Mouse (Mus musculus) left cerebral cortex, postnatal 10 days (tissue): ENCODE measurements at regions not wholly inside any gene's neighbourhood (a gene's known extent, or its start where the extent isn't known, plus 50 kb on each side); places are given as distances from the start of the nearest gene placed in this dataset.
"Not testable (repeated sequence)": the region's sequence is repeated elsewhere in the genome, so short reads cannot be mapped to it uniquely, and the experiment has no call there.

Source experiments
- DNase-seq, 2 experiments: peaks; one replicate each; pipeline ENCODE4 v3.0.0; 2021 to 2022; ENCODE audit warnings: low spot score in 2 of 2, mixed read lengths in 1 of 2; ENCODE audit errors: extremely low spot score in 1 of 2
- intact Hi-C: fragments of 180-260 bp; cut with DNase I; formaldehyde crosslinking; loops from one replicate; pipeline ENCODE4 v1.15.1; 2025

DNA sequence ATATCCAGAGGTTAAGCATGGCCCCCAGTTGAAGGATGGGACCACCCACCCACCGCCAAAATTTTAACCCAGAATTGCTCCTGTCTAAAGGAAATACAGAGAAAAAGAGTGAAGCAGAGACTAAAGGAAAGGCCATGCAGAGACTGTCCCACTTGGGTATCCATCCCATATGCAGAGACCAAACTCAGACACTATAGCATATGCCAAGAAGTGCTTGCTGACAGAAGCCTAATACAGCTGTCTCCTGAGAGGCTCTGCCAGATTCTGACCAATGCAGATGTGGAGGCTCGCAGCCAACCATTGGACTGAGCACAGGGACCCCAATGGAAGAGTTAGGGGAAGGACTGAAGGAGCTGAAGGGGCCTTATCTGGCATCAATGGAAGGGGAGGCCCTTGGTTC lies 206.2 kb upstream of the Fbxl7 start:
- intact Hi-C loops, DNase-seq: not testable (repeated sequence)

DNA sequence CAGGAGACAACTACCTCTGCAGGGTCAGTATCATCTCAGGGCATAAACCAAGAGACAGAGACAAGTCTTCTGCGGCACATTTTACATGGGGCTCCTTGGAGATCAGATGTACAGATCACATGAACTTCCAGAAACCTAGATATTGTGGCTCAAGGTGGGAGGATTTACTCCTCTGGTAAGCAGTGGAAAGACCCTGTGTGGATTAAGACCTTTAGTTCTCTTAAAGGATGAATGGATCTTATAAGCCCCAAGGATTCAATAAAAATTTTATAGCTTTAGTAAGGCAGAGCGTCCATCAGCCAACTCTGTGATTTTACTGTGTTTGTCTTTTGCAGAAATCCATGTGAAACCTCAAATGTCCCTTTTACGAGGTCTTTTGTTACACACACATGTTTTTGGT lies 213.8 kb upstream of the Fbxl7 start:
- no peak for DNase-seq
- intact Hi-C loops = no loop called here

DNA sequence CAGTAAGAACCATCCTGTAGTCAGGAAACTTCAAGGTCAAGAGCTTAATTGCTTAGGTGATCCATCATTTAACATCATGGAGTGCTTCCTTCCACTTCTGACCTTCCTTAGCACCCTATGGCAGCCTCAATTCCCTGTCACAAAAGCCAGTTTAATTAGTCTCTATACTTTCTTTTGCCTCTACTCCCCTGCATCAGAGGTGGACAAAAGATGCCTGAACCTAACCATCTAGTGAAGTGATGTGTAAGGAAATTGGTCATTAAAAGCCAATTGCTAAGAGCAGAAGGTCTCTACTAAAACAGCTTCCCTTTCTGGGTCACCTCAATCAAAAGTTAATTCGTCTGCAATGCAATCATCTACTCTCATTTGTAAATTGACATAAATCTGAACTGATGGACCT lies 234.3 kb upstream of the Fbxl7 start:
- intact Hi-C loops = no loop called here
- DNase-seq = no peak

DNA sequence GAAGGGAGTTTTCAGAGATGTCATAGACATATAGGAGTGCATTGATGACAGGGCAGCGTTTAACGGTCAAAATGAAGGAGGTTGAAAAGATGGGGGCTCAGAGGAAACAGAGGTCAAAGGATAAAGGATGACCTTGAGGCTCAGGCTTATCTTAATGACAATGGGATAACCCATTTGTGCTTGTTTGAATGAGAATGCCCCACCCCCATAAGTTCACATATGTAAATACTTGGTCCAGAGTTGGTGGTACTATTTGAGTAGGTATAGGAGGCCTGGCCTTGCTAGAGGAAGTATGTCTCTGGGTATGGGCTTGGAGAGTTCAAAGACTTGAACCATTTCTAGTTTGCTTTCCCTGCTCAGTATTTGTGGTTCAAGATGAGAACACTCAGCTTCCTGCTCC lies 237.4 kb upstream of the Fbxl7 start:
- intact Hi-C loops = no loop called here
- no peak for DNase-seq

DNA sequence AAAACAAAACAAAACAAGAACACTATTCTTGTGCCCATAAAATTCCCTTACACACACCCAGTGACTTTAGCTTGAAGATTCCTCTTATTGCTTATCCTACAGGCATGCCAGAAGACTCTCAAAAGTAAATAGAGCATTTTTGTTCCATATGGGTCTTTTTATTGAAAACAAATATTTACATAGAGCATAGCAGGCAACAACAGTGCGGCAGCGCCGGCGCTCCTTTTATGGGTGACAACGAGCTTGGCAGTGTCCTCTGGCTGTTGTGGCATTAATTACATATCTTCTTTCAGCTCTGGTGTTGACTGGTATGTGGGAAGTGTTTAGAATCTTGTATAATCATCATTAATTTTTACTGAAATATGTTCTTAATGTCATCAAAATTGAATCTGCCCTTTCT lies 242.2 kb upstream of the Fbxl7 start:
- no peak for DNase-seq
- intact Hi-C loops = no loop called here

DNA sequence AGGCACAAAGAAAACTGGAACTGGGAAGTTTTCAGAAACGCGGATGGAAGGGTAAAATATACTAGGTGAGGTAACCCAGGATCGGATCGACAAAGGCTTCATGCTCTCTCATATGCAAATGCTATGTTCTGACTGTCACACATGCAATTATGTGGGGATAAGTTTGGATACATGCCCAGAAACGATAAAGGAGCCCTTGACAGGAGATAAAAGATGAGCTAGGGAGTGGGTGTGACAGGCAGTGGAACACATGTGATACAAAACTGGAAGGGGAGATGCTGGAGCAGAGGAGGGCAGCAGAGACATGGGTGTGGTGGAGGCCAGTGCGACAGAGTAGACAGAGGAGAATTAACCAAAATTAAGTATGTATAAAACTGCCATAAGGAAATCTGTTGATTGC lies 250.5 kb upstream of the Fbxl7 start:
- DNase-seq = no peak

DNA sequence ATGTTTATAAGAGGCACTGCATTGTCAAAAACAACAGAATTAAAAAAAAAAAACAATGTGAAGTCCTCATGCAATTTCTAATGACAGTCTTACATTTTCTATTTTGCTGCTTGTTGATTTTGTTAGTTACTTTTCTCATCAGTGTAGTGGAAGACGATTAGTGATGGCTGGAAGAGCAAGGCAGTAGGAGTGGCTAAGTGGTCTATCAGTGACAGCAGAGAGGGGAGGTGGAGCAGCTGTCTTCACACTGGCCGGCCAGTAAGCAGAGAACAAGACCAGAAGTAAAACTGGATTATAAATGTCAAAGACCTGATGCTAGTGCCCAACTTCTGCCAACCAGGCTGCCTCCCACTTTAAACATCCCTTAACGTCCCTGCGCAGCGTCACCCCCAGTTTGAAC lies 265.6 kb upstream of the Fbxl7 start:
- no peak for DNase-seq
- intact Hi-C loops = no loop called here

More for the DNA sequence above, 250.5 kb upstream of the Fbxl7 start:
- intact Hi-C loops = no loop called here

DNA sequence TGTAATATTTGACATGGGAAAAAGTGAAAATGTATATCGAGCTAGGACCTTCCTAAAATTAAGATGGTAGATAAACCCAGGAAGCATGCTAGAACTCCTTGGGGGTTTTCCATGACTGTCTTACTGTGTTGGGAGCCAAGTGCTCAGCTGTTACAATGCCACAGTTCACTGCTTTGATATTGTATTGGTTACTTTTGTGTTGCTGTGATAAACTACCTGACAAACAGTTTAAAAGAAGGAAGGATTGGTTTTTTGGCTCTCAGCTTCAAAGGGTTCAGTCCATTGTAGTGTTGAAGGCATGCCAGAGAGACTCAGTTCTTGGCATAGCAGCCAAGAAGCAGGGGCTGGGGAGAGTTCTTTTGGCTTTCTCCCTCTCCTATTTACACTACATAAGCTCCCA lies 272.1 kb upstream of the Fbxl7 start:
- intact Hi-C loops = no loop called here
- DNase-seq = no peak

DNA sequence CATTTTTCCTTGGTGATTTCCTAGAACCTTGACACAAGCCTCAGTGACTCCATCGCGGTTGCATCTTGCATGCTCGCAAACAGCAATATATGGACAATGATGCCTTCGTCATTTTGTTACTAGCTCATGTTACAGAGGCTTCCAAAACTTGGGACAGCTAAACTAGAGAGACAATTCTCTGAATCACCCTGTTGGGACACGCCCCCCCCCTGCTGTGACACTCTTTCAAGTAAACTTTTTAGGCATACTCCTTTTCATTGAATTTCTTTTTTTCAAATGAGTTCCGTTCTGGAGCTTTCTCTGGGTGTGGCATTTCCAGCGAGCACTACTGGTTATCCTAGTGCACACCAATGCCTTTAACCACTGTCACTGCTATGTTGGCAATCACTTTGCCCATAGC lies 274.5 kb upstream of the Fbxl7 start:
- intact Hi-C loops = no loop called here
- DNase-seq = no peak

DNA sequence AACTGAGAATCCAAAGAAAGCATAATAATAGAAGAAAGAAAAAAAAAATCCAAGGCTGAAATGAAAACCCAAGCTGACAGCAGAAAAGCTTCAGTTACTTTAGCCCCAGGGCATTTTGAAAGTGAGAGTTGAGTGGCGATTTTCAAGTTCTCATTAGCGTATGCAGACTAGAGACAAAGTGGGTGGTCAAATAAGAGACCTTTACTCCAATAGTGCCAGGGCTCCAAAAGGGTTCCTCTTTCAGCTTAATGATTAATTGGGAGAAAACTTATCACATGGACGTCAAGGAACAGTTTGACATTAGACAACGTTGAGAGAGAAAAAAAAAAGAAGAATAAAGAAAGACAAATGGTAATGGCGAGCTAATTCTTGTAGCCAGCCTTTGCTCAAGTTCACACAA lies 278.1 kb upstream of the Fbxl7 start:
- no peak for DNase-seq
- intact Hi-C loops = no loop called here

DNA sequence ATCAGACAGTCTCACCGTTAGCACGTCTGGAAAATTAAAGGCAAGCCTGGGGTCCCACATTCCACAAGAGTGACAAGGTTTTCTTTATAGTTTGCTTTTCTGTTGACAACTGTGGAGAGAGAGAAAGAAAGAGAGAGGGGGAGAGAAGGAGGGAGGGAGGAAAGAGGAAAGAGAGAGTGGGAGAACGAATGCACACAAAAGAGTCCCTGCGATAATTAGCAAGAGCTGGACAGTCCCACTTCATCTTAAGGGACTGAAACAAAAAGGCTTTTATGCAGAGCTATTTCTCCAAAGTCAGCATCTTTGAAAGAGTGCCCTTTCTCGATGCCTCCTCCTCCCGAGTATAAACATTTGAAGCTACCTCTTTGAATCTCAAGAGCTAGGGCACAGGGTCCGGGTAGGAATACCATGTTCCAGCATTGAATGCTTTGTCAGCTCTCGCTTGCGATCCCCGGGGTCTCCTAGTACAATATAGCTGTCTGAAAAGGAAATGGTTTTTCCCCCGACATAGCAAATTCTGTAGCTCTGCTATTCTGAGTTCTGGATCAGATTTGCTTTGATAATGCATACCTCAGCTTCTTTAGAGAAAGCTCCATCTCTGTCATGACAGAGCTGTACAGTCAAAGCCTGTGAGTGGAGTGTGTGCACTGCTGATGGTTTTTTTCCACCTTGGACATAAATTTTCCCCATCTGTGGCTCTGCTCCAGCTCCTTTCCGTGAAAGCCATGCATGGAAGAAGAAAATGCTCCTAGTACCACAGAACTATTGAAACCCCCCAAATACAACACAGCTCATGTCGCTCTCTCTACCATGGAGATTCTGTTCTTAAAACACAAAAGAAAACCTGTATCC lies 282.9 kb upstream of the Fbxl7 start:
- no peak for DNase-seq
- intact Hi-C loops = no loop called here

DNA sequence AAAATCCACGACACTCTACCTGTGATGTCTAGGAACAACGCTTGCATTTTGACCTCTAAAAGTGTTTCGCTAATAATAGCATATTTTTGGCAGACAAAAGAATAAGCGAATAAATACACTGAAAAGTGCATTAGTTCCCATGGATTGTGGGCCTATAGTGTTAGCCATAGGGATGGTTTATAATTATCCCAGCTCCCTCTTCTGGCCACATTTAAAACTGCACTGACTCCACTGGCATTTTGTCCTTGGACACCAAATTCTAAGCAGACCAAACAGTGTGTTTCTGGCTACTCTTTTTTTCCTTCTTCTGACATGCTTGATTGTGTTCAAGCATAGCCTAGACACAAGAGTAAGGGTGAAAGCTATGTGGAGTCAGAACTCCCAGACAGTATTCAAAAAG lies 276.8 kb upstream of the Ank start:
- peak; percentile 32 to 45 for DNase-seq
- intact Hi-C loops = loop anchor here (5.0 to 10.0 kb wide), 2 partner anchors 315 to 547 kb away; no protein-coding TSS in a partner anchor

DNA sequence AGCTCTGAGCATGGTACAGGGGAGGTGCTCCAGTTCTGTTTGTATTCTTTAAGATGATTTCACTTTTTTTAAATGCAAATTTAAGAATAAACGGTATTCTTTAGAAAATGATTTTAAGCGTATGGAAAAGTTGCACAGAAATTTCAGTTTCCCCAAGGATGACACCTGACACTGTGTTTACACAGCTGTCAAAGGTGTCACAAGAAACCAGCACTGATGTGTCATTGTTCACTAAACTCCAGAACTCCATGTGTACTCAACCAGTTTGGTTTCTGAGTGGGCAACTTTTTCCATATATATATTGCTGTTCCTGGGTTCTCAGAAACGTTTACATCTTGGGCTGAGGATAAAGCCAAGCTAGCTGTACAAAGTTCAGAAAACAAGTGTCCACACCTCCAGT lies 265.0 kb upstream of the Ank start:
- DNase-seq = no peak
- intact Hi-C loops = no loop called here

DNA sequence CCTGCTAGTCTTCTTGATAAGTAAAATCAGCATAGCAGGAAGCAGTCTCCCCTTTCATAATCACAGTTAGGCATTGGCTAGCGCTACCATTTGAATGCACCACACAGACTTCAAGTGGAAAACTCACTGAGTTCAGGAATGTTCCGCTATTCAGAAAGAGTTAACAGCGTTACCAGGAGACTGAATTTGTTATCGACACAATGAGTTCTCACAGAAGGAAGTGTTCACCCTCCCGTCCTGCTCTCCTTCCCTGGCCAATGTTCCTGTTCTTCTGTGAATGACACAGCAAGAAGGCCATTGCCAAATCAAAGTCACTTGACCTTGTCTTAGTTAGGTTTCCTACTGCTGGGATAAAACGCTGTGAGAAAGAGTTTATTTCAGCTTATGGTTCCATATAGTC lies 261.6 kb upstream of the Ank start:
- no peak for DNase-seq
- intact Hi-C loops = no loop called here

DNA sequence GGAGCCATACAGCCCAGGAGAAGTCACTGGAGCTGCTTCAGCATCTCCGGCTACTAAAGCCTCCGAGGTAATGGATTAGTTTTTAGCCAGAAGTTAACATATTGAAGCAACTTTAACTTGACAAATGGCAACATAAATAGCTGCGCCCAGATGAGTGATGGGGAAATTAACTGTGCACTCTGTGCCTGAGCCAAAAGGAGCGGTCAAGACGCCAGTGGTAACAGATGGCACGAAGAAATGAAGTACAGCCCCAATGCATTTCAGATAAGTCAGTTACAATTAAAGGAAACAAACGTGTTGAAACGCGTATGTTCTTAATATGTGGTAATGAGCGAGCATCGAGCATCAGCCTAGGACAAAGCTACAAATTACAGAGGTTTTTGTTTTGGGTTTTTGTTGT lies 259.0 kb upstream of the Ank start:
- intact Hi-C loops = no loop called here
- DNase-seq = no peak

DNA sequence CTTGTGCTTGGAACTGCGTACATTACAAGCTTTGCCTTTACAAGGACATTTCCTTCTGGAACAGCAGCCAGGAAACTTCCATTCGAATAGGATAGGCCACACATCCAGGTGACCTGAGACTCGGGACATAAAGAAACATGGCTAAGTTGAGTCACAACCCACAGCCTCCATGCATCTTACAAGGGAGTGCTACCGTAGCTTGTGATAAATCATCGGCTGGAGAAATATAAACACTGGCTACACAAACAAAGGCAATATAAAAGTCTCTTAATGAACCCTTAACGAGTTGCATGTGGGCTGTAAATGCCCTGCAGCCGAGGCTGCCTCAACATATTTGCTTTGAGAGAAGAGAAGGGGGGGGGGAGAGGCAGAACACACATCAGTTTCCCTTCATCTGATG lies 250.1 kb upstream of the Ank start:
- intact Hi-C loops = no loop called here
- no peak for DNase-seq

DNA sequence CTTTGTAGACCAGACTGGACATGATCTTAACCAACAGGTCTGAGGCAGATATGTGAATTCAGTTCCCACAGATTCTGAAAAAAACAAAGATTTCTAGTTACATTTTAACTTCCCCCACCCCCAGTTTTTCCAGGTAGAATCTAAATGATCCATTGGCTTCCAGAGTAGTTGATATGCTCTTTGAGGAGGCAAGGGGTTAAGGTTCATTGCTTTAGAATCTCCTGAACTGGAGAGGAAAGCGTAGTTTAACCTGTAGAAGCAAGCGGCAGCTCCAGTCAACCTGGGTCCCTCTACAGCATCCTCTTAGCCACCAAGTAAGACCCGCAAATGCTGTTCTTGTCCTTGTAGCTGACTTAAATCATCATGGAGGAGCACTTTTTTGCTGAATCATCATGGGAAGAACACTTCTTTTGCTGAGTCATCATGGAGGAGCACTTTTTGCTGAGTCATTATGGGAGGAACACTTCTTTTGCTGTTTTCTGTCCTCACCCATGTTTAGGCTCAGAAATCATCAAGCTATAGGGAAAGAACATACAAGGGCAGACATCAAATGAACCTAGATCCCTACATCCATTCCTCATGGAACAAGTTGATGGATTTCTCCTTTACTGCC lies 247.2 kb upstream of the Ank start:
- intact Hi-C loops = no loop called here
- DNase-seq = no peak

DNA sequence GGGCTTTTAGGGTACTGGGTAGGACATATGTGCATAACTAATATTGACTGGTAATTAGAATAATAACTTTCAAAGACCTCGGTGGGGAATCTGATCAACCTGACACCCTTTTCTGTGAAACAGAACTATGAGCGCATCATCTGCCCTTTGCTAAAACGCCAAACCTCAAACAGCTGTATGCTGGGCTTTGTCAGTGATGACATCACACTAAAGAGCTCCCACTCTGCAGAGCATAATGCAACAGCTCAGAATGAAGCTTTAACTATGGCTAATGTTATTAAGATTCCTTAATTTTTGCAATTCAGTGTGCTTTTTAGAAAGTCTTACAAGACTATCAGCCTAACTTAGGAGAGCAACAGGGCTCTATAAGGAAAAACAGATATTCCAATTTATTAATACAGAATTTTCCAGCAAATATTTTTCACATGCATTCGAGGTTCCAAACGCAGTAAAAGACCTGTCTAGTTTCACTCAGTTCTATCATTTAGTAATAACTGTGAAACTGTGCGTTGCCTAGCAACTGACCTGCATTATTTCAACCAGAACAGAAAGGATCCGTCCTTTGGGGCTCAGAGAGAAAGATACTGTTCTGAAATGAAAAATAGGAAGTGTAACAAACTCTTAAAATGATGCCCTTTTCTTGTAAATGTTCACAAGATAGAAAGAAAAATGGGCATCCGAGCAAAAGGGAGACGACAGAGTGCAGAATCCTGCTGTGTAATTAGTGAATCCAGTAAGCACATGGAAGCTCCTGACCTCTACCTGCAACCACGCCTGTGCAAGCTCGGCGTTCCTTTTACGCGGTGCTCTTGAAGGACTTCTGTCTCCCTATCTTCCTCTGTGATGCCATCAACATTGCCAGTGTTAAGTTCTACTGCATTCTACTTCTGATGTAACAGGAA lies 242.6 kb upstream of the Ank start:
- intact Hi-C loops = no loop called here
- no peak for DNase-seq

DNA sequence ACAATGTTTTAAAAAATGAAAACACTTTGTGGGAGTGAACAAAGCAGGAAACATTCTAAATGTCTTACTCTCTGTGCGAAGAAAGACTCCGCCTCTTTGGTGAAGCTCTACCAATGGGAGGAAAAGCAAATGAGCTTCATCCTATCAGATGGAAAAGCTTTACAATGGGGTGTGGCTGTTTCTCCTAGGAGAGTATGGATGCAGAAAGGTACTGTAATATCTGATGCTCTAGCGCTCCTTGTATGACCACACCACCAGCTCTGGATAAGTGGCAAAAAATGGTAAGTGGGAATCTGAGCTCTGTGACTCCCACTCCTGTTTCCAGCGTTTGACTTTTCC lies 242.0 kb upstream of the Ank start:
- intact Hi-C loops = no loop called here
- DNase-seq = no peak

DNA sequence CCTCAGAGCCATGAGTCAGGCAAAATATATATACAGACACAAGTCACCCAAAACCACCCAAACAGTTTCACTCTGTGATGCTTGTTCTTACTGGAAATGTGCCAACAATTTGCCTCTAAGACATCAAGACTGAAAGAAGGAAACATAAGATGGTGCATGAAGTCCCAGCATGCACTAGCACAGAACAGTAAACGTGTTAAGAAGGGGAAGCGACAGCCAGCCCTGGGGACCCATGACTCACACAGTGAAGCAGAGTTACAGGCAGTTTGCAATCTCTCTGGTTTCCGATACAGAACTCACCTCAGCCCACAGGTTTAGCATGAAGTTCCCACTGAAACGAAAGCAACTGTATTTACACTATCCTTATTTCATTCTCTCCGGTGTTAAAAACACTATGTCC lies 233.7 kb upstream of the Ank start:
- DNase-seq = no peak
- intact Hi-C loops = loop anchor here (5.0 to 10.0 kb wide), 2 partner anchors 591 to 758 kb away; no protein-coding TSS in a partner anchor
